Mouse (Mus musculus) kidney, adult 11 months (tissue): ENCODE data around the gene Fam135a.
A peak's percentile ranks its signal among the peaks of the same experiment; 100 is the strongest.

Source experiments
- DNase-seq: peaks from one replicate; pipeline ENCODE4 v3.0.0; 2022

Fam135a gene

GRCm38 (mm10) chr1:24099926-24100869, at the start of gene Fam135a:
Gene Fam135a, minus strand, starts transcription at chr1:24100341.
- DNase-seq, result peak; percentile 92

- no peak for DNase-seq
These were observed 43.4 kb upstream of the Fam135a start for GRCm38 (mm10) chr1:24143504-24143903.

GRCm38 (mm10) chr1:24140555-24140954, 40.4 kb upstream of the Fam135a start:
- no peak for DNase-seq

GRCm38 (mm10) chr1:24137133-24137532, 37.0 kb upstream of the Fam135a start:
- peak; percentile 33 for DNase-seq

GRCm38 (mm10) chr1:24134792-24135191, 34.7 kb upstream of the Fam135a start:
- DNase-seq, result no peak

DNA sequence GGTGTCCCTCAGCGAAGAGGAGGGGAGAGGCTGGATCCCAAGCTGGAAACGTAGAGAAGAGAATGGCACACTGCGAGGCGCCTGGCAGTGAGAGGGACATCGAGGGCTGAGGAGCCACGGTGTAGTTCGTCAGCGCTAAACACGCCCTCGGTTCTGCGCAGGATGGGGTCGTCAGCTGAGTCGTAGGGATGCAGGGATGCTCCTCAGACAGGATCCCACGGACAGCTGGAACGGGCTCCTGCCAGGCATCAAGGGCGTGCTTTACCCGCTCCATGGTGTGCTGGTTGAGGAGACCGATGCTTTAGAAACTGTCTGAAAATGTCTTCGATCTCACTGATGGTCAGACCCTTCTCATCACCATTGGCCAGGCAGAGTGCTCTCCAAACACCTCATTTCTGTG, 33.7 kb upstream of the Fam135a start:
- DNase-seq, result no peak

DNA sequence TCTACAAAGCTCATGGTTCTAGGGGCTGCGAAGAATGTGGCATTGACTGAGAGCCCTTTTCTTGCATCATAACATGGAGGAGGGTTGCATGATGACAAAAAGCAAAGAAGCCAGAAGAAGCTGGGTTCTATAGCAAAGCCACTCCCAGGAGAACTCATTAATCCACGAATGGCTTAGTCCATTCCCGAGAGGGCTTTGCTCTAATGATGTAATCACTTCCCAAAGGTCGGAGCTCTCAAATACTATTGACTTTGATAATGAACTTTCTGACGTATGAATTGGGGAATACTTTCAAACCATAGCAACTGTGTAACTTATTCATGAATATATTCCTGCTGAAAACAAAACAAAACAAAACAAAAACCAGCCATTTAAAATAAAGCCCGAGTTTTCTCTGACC, 27.7 kb upstream of the Fam135a start:
- DNase-seq, result no peak

- DNase-seq, result no peak
These were observed 24.5 kb upstream of the Fam135a start for GRCm38 (mm10) chr1:24124610-24125009.

DNA sequence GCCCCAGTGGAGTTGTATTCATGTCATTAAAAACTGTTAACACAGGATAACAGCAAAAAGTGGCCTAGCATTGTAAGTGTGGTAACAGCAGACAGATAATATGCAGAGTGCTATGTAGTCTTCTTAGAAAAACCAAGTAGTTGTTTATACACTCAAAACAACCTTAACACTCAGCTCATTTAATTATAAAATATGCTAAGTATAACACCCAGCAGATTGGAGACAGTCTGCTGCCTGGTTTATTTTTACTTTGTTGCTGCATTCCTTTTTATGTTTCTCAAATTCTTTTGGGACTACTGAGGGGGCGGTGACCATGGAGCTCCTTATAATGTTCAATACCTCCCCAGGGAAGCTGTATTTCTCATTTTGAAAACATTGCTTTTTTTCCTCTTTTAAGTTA, 22.4 kb upstream of the Fam135a start:
- no peak for DNase-seq

DNA sequence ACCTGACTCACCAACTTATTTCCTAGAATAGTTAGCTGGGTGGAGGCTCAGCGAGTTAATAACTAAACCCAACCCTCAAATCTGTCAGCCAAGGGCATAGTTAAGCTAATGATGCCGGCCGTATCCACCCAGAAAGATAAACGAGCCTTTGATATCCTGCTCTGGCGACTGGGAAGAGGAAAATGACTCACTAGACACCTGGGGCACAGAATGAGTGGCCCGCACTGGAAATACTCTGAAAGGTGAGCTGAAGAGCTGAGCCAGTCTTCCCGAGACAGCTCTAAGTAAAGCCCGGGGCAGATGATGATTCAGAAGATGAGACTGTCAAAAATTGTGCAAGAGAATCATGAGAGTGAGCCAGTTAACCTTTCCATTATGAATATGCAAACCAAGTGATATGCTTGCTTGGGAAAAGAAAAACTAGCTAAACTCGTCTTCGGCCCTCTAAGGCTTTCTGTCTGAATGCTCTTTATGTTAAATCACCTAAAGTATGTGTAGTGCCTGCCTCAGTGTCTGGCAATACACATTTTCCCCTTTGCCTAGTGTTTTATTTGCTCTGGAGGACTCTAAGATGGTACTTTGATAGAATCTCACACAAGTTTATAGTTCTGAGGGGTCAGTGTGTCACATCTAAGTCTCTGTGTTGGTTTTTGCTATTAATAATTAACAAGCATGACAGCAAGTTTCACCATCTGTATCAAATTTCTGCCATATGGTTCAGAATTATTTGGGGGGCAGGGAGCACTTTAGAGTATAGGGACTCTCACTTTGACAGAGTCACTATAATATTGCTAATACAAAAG, 8.0 kb upstream of the Fam135a start:
- DNase-seq, result peak; percentile 42

DNA sequence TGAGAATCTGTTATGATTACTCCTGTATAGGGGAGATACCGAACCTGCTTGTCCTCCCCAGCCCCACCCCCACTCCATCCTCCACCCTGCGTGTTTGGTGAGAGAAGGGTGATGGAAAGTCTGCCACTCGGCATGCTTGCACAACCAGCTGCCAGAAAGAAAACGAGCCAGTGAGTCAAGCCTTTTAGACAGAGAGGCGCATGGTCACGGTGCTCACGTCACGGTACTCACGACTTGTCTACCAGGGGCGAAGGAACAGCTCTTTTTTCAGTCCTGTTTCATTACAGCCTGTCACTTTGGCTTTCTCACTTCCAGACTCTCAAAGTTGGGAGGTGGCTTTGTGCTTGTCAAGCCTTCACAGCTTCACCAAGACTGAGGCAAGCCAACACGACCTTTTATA, 7.2 kb upstream of the Fam135a start:
- peak; percentile 21 for DNase-seq

DNA sequence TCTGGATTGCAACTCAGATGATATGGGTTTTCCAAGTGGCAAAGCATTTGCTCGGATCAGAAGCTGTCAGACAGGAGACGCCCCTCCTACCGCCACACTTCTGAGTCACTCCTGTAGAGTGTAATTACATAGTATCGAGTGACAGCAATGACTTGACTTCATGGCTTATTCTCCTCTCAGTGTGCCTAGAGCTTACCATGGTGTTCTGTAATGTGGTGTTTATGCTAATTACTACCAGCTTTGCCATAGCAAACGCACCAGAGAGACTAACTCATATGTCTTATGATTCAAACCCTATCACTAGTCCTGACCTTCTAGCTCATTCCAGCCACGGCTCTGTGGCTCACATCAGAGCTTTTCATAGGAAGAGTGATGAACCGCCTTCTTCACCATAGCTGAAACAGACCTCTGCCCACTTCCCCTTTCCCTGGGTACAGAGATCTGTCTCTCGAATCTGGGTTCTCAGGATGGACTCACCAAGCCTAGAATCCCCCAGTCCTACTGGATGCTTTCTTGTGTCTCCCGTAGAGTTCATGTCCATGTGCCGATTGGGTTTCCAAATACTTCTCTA, 2.5 kb upstream of the Fam135a start:
- no peak for DNase-seq

DNA sequence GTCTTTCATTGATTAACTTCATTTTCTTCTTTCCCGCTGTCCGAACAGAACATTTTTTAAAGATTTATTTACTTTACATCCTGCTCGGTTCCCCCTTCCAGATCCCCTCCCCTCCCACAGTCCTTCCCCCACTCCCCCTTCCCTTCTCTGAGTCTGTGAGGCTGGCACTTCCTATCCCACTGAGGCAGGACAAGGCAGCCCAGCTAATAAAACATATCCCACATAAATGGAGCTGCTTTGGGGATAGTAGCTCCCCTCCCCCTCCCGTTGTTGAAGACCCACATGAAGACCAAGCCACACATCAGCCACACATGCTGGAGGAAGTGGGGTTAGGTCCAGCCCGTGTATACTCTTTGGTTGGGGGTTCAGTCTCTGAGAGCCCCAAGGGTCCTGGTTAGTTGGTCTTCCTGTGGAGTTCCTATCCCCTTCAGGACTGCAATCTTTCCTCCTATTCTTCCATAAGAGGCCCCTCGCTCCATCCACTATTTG, 773 bp upstream of the Fam135a start:
- no peak for DNase-seq

DNA sequence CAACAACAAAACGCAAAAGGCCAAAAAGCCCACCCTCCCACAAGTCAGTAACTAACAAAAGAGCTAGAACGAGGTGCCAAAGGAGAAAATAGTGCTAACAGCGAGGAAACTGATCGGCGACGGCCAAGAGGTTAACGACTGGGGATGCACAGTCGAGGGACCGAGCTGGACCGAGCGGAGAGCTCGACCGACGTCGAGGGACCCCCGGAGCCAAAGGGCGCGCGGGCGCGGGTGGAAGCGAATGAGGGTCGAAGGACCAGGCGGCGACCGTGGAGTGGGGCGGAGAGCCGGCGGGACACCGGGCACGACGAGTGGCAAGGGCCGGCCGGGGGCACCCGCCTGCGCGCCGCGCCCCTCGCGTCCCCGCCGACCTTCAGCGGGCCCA, 608 bp downstream of the Fam135a start:
- no peak for DNase-seq

- DNase-seq, result no peak
These were observed 2.6 kb downstream of the Fam135a start for GRCm38 (mm10) chr1:24097541-24097940.

GRCm38 (mm10) chr1:24092414-24092813, 7.7 kb downstream of the Fam135a start:
- DNase-seq, result no peak

DNA sequence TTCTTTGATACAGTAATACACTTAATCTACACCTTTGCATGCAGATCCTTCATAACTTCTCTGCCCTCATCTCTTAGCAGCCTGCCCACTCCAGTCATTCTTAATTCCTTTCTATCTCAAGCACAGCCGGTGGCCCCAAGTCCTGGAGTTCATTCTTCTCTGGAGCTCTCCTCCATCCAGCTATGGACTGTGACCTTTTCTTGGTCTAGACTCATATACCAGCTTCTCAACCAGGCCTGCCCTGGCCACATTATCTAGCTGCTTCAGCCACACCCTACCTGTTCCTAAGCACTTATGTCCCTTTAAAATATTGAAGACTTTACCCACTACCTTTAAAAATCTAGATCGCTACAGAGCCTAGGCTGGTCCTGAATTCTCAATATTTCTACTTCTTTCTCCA, 9.5 kb downstream of the Fam135a start:
- no peak for DNase-seq

DNA sequence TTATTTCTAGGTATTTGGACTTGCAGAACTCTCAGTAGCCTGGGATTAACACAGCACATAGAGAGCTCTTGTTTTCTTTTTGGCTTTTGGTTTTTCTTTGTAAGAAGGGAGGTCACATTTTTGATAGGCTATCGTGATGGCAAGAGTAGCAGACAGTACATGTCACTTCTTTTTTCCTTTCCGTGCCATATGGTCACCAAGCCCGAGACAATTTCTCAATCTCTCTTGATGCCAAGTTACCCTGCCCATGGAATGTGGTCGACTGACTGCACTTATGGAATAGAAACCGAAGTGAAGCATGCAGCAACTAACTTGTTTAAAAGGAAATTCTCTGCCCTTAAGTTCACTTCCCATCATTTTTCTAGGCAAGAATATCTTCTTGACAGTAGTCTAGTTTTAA, 10.0 kb downstream of the Fam135a start:
- DNase-seq, result no peak

DNA sequence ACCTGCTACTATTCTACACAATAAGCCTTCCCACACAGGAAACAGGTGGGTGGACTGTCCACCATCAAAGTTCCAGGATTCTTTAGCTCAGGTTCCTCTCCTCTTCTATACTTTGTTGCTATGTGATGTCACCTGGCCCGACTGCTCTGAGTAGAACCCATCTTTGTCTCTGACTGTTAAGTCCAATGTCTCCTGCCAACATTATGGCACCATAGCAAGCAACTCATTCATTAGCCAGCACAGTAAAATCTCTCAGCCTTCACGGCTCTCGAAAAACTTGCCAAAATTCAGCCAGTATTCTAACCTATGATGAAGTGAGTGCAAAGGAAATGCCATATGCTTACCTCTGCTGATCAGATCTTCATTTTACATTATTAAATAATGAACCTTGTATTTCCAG, 14.0 kb downstream of the Fam135a start:
- DNase-seq, result no peak

GRCm38 (mm10) chr1:24074396-24074795, 25.7 kb downstream of the Fam135a start:
- no peak for DNase-seq

DNA sequence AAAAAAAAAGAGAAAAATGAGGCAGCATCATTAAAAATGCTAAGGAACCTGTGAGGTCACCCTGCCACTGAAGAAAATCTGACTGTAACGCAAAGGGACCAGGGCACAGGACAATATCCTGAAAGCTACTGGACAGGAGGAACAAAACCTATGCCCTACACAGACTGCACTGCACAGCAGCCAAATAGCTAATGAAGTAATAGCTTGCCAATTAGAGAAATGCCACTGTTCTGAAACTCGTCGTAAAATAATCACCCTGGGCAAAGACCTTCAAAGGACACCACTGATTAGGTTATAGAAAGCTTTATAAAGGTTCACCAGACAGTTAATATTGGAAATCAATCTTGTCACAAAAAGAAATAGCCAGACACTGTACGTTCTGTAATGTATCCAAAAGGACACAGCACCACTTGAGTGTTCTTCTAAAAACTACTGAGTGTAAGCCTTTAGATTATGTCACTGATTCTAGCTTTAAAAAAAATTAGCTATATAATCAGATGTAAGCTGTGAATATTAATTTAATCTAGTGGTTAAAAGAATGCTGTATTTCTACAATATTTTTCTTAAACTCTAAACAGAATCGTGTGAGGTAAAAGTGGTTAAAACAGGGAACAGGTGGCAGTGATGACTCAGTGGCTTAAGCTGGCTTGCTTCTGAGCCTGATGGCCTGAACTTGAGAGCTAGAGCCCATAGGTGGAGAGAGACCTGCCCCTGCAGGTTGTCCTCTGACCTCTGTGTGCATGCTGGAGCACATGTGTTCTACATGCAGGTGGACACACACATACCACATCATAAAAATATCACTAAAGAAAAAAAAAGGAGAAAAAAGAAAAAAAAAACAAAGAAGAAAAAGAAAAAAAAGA, 26.5 kb downstream of the Fam135a start:
- DNase-seq, result no peak

DNA sequence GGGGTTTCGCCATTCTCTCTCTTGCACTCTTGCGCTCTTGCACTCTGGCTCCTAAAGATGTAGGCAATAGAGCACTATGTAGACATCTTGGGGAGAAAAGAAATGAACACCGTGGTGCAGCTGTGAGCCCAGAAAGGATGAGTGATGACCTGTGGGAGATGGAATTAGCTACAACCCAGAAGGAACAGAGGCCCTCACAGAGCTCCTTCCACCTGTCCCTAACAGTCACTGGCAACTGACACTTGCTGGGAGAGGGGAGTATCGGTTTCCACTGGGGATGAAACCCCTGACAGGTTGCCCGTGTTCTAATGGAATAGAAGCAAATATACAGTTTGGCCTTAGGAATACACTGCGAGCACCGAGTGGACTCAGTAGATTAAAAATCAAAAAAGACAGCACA, 31.3 kb downstream of the Fam135a start:
- no peak for DNase-seq

DNA sequence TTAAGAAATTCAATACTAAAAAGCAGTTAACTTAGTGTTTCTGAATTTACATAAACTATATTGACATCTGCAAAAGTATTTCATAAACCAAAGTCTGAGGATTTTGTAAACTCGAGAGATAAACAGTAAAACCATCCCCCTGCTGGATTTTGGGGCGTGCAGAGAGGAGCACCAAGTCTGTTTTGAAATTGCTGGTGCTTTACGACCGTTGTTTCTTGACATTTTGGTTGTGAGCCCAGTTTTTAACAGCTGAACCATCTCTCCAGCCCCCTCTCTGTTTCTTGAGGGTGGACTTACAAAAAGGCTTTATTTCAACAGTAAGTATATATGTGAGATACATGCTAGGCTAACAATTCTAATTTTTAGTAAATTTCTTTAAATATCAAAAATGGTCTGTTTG, 33.4 kb downstream of the Fam135a start:
- no peak for DNase-seq
